Mouse (Mus musculus) forebrain, embryonic 15.5 days (tissue): Measurements from ENCODE around the gene Tapt1. TPM values are rescaled to one million over a fixed set of nuclear protein-coding genes. Genes with fewer than 3 reads are reported as not detected.

Experiments used
- ATAC-seq: fragments of 200-750 bp; cut with Nextera tagmentation; replicated peaks from 2 replicates; pipeline ENCODE4 v1.8.0; 2017; ENCODE audit warnings: mild to moderate bottlenecking, moderate TSS enrichment, moderate library complexity
- H3K27ac ChIP-seq: fragments of 300-500 bp; sonication (generic); replicated peaks from 2 replicates; pipeline ENCODE4 v1.5.1; 2015; ENCODE audit warnings: mild to moderate bottlenecking, inconsistent platforms
- H3K27me3 ChIP-seq: fragments of 300-500 bp; sonication (generic); 2 replicates; pipeline ENCODE4 v1.6.1; 2015; ENCODE audit warnings: inconsistent platforms
- H3K36me3 ChIP-seq: fragments of 300-500 bp; sonication (generic); 2 replicates; pipeline ENCODE4 v1.6.1; 2015; ENCODE audit warnings: mild to moderate bottlenecking, inconsistent platforms
- H3K4me1 ChIP-seq: fragments of 300-500 bp; sonication (generic); 2 replicates; pipeline ENCODE4 v1.6.1; 2015; ENCODE audit warnings: inconsistent platforms
- H3K4me2 ChIP-seq: fragments of 300-500 bp; sonication (generic); replicated peaks from 2 replicates; pipeline ENCODE4 v1.6.1; 2015; ENCODE audit warnings: mild to moderate bottlenecking, inconsistent platforms
- H3K4me3 ChIP-seq: fragments of 300-500 bp; sonication (generic); 2 replicates; pipeline ENCODE4 v1.5.1; 2015; ENCODE audit warnings: mild to moderate bottlenecking, inconsistent platforms
- H3K9ac ChIP-seq: fragments of 300-500 bp; sonication (generic); replicated peaks from 2 replicates; pipeline ENCODE4 v1.6.1; 2015; ENCODE audit warnings: mild to moderate bottlenecking, inconsistent platforms
- H3K9me3 ChIP-seq: fragments of 300-500 bp; sonication (generic); 2 replicates; pipeline ENCODE4 v1.6.1; 2016; ENCODE audit warnings: inconsistent platforms
- whole genome bisulfite sequencing: fragments of 180-500 bp; shearing (Covaris S2); methylation state at CpG from one replicate; pipeline ENCODE4 v1.1.7; 2015; ENCODE audit warnings: mixed read lengths; 5-methylcytosine and 5-hydroxymethylcytosine counted together
- polyA plus RNA-seq: library from polyadenylated mRNA; unstranded; fragments of >200 nt; fragmentation: Nextera tagmentation; extraction: Ambion mirVana; gene quantifications from 2 replicates; pipeline ENCODE4 v1.2.1, GENCODE M21; 2015

The Tapt1 gene
- polyA plus RNA-seq, 1 experiment from 2014 or later, result 25.8 TPM

- no peak for ATAC-seq
- Histone ChIP-seq H3K27me3 (no peaks in the 10 kb centered on the region), H3K27ac (no peak overlapping the region), H3K9ac (no peak overlapping the region), H3K4me2 (no peak overlapping the region), H3K4me1 (no peaks in the 10 kb centered on the region), H3K4me3 (no peak overlapping the region), H3K9me3 (no peaks in the 10 kb centered on the region), H3K36me3 (peaks cover 5% of the 10 kb centered on the region; the same call in 1 of the 2 replicates)
- WGBS, result 79% methylated on average over 2 of the region's 2 CpGs
Observed at GRCm38 (mm10) chr5:44214025-44214424, 12.4 kb downstream of the Tapt1 start.

- 94% methylated on average over 5 of the region's 5 CpGs for WGBS
- Histone ChIP-seq H3K4me1 (no peaks in the 10 kb centered on the region), H3K4me3 (no peak overlapping the region), H3K36me3 (peaks cover 5% of the 10 kb centered on the region; the same call in 1 of the 2 replicates), H3K9ac (no peak overlapping the region), H3K27ac (no peak overlapping the region), H3K27me3 (no peaks in the 10 kb centered on the region), H3K9me3 (no peaks in the 10 kb centered on the region), H3K4me2 (no peak overlapping the region)
- ATAC-seq, result no peak
Observed at GRCm38 (mm10) chr5:44213391-44213790, 13.0 kb downstream of the Tapt1 start.

GRCm38 (mm10) chr5:44211818-44212465 lies 14.5 kb downstream of the Tapt1 start:
- peaks cover 5% of the 10 kb centered on the region; the same call in 1 of the 2 replicates for H3K36me3 ChIP-seq
- H3K4me3 ChIP-seq, result no peak overlapping the region
- H3K4me2 ChIP-seq, result no peak overlapping the region
- no peak overlapping the region for H3K27ac ChIP-seq
- H3K27me3 ChIP-seq, result no peaks in the 10 kb centered on the region
- no peak overlapping the region for H3K9ac ChIP-seq
- H3K9me3 ChIP-seq, result no peaks in the 10 kb centered on the region
- no peak for ATAC-seq
- no peaks in the 10 kb centered on the region for H3K4me1 ChIP-seq
- WGBS, result 92% methylated on average over 6 of the region's 6 CpGs

- H3K36me3 ChIP-seq, result 0 out of 2 replicates have a peak, but pooled peaks cover 2% of the 10 kb centered on the region
- no peak overlapping the region for H3K9ac ChIP-seq
- ATAC-seq, result no peak
- no peaks in the 10 kb centered on the region for H3K9me3 ChIP-seq
- H3K4me2 ChIP-seq, result no peak overlapping the region
- H3K4me1 ChIP-seq, result no peaks in the 10 kb centered on the region
- no peak overlapping the region for H3K27ac ChIP-seq
- no peak overlapping the region for H3K4me3 ChIP-seq
- WGBS, result 88% methylated on average over 4 of the region's 4 CpGs
- no peaks in the 10 kb centered on the region for H3K27me3 ChIP-seq
Observed at GRCm38 (mm10) chr5:44207286-44207685, 19.1 kb downstream of the Tapt1 start.

GRCm38 (mm10) chr5:44206651-44207050 lies 19.8 kb downstream of the Tapt1 start:
- H3K36me3 ChIP-seq, result 0 out of 2 replicates have a peak, but pooled peaks cover 2% of the 10 kb centered on the region
- no peaks in the 10 kb centered on the region for H3K27me3 ChIP-seq
- no peaks in the 10 kb centered on the region for H3K4me1 ChIP-seq
- 92% methylated on average over 5 of the region's 5 CpGs for WGBS
- H3K27ac ChIP-seq, result no peak overlapping the region
- no peaks in the 10 kb centered on the region for H3K9me3 ChIP-seq
- H3K4me3 ChIP-seq, result no peak overlapping the region
- no peak overlapping the region for H3K4me2 ChIP-seq
- no peak overlapping the region for H3K9ac ChIP-seq
- ATAC-seq, result no peak

GRCm38 (mm10) chr5:44203410-44203809 lies 23.0 kb downstream of the Tapt1 start:
- H3K36me3 ChIP-seq, result 0 out of 2 replicates have a peak, but pooled peaks cover 2% of the 10 kb centered on the region
- H3K4me2 ChIP-seq, result no peak overlapping the region
- no peaks in the 10 kb centered on the region for H3K9me3 ChIP-seq
- no peaks in the 10 kb centered on the region for H3K4me1 ChIP-seq
- H3K9ac ChIP-seq, result no peak overlapping the region
- WGBS, result 63% methylated on average over 1 of the region's 1 CpGs
- H3K4me3 ChIP-seq, result no peak overlapping the region
- no peak overlapping the region for H3K27ac ChIP-seq
- ATAC-seq, result no peak
- no peaks in the 10 kb centered on the region for H3K27me3 ChIP-seq

- no peaks in the 10 kb centered on the region for H3K27me3 ChIP-seq
- no peak overlapping the region for H3K27ac ChIP-seq
- H3K36me3 ChIP-seq, result 0 out of 2 replicates have a peak, but pooled peaks cover 2% of the 10 kb centered on the region
- H3K4me2 ChIP-seq, result no peak overlapping the region
- H3K4me3 ChIP-seq, result no peak overlapping the region
- ATAC-seq, result no peak
- H3K9ac ChIP-seq, result no peak overlapping the region
- H3K4me1 ChIP-seq, result no peaks in the 10 kb centered on the region
- no peaks in the 10 kb centered on the region for H3K9me3 ChIP-seq
Observed at GRCm38 (mm10) chr5:44201665-44202064, 24.8 kb downstream of the Tapt1 start.

- Histone ChIP-seq H3K9me3 (no peaks in the 10 kb centered on the region), H3K4me3 (no peak overlapping the region), H3K27me3 (no peaks in the 10 kb centered on the region), H3K4me1 (no peaks in the 10 kb centered on the region), H3K36me3 (0 out of 2 replicates have a peak, but pooled peaks cover under 1% of the 10 kb centered on the region), H3K27ac (no peak overlapping the region), H3K4me2 (no peak overlapping the region), H3K9ac (no peak overlapping the region)
- WGBS, result 97% methylated on average over 4 of the region's 4 CpGs
- no peak for ATAC-seq
Observed at GRCm38 (mm10) chr5:44199109-44199508, 27.3 kb downstream of the Tapt1 start.

- H3K4me3 ChIP-seq, result no peak overlapping the region
- no peak overlapping the region for H3K27ac ChIP-seq
- no peaks in the 10 kb centered on the region for H3K4me1 ChIP-seq
- H3K9ac ChIP-seq, result no peak overlapping the region
- no peaks in the 10 kb centered on the region for H3K27me3 ChIP-seq
- no peak for ATAC-seq
- no peaks in the 10 kb centered on the region for H3K9me3 ChIP-seq
- no peak overlapping the region for H3K4me2 ChIP-seq
- 67% methylated on average over 4 of the region's 4 CpGs for WGBS
- H3K36me3 ChIP-seq, result peaks cover 7% of the 10 kb centered on the region; the same call in 1 of the 2 replicates
Observed at GRCm38 (mm10) chr5:44198471-44198870, 28.0 kb downstream of the Tapt1 start.

GRCm38 (mm10) chr5:44197806-44198205 lies 28.6 kb downstream of the Tapt1 start:
- H3K9ac ChIP-seq, result no peak overlapping the region
- no peak overlapping the region for H3K4me2 ChIP-seq
- H3K4me3 ChIP-seq, result no peak overlapping the region
- 74% methylated on average over 5 of the region's 5 CpGs for WGBS
- H3K27me3 ChIP-seq, result no peaks in the 10 kb centered on the region
- H3K36me3 ChIP-seq, result peaks cover 12% of the 10 kb centered on the region
- no peak overlapping the region for H3K27ac ChIP-seq
- no peaks in the 10 kb centered on the region for H3K4me1 ChIP-seq
- no peak for ATAC-seq
- no peaks in the 10 kb centered on the region for H3K9me3 ChIP-seq

GRCm38 (mm10) chr5:44196167-44196566 lies 30.3 kb downstream of the Tapt1 start:
- H3K4me2 ChIP-seq, result no peak overlapping the region
- no peaks in the 10 kb centered on the region for H3K9me3 ChIP-seq
- no peaks in the 10 kb centered on the region for H3K27me3 ChIP-seq
- H3K36me3 ChIP-seq, result peaks cover 16% of the 10 kb centered on the region
- WGBS, result 86% methylated on average over 4 of the region's 4 CpGs
- ATAC-seq, result no peak
- no peak overlapping the region for H3K4me3 ChIP-seq
- no peaks in the 10 kb centered on the region for H3K4me1 ChIP-seq
- no peak overlapping the region for H3K9ac ChIP-seq
- no peak overlapping the region for H3K27ac ChIP-seq

GRCm38 (mm10) chr5:44187370-44187769 lies 39.1 kb downstream of the Tapt1 start:
- Histone ChIP-seq H3K27ac (no peak overlapping the region), H3K4me1 (no peaks in the 10 kb centered on the region), H3K36me3 (peaks cover 49% of the 10 kb centered on the region), H3K9me3 (no peaks in the 10 kb centered on the region), H3K27me3 (no peaks in the 10 kb centered on the region), H3K4me2 (no peak overlapping the region), H3K9ac (no peak overlapping the region), H3K4me3 (no peak overlapping the region)
- ATAC-seq, result no peak

- Histone ChIP-seq H3K9ac (no peak overlapping the region), H3K4me3 (no peak overlapping the region), H3K4me1 (no peaks in the 10 kb centered on the region), H3K27ac (no peak overlapping the region), H3K9me3 (no peaks in the 10 kb centered on the region), H3K27me3 (no peaks in the 10 kb centered on the region), H3K4me2 (no peak overlapping the region), H3K36me3 (peaks cover 54% of the 10 kb centered on the region)
- ATAC-seq, result no peak
- WGBS, result 89% methylated on average over 3 of the region's 3 CpGs
Observed at GRCm38 (mm10) chr5:44181669-44182068, 44.8 kb downstream of the Tapt1 start.
